Mouse (Mus musculus) bone marrow macrophage, adult 2 months (primary cell): ENCODE measurements around the gene Sec16a. TPM values are rescaled to one million over a fixed set of nuclear protein-coding genes. Genes with fewer than 3 reads are reported as not detected.
"Not testable (repeated sequence)": the region's sequence is repeated elsewhere in the genome, so short reads cannot be mapped to it uniquely, and the experiment has no call there.

ENCODE experiments used
- H3K27ac ChIP-seq: 2 replicates; pipeline ENCODE4 v1.5.1; 2012; ENCODE audit warnings: low read depth, low read length; ENCODE audit not compliant: insufficient read depth
- H3K4me1 ChIP-seq: 2 replicates; pipeline ENCODE4 v1.6.1; 2012; ENCODE audit warnings: low read length; ENCODE audit not compliant: control insufficient read depth, insufficient read depth
- H3K4me3 ChIP-seq: 2 replicates; pipeline ENCODE4 v1.5.1; 2012; ENCODE audit warnings: mild to moderate bottlenecking, low read length, moderate library complexity; ENCODE audit not compliant: insufficient read depth
- CTCF ChIP-seq: IDR thresholded peaks from 2 replicates; pipeline ENCODE4 v1.5.1; 2012; ENCODE audit warnings: low read depth, mild to moderate bottlenecking, low read length, moderate library complexity
- POLR2A ChIP-seq: IDR thresholded peaks from 2 replicates; pipeline ENCODE4 v1.6.1; 2012; ENCODE audit warnings: mild to moderate bottlenecking, low read depth, low read length, borderline replicate concordance
- polyA plus RNA-seq: library from polyadenylated mRNA; stranded (reverse); fragments of >200 nt; gene quantifications from 2 replicates; pipeline ENCODE4 v1.2.4, GENCODE M21; 2012; ENCODE audit not compliant: missing spikeins, insufficient read depth, insufficient read length

Gene Sec16a
- polyA plus RNA-seq, 1 experiment: 41.7 TPM

GRCm38 (mm10) chr2:26399647-26400046 is 45.4 kb downstream of the Sec16a start:
- TF ChIP-seq POLR2A: no peak
- TF ChIP-seq CTCF: no peak
- no peak overlapping the region for H3K27ac ChIP-seq
- no peak overlapping the region for H3K4me3 ChIP-seq
- H3K4me1 ChIP-seq: 0 out of 2 replicates have a peak, but pooled peaks cover 1% of the 10 kb centered on the region

- no peak overlapping the region for H3K27ac ChIP-seq
- H3K4me1 ChIP-seq: no peaks in the 10 kb centered on the region
- H3K4me3 ChIP-seq: no peak overlapping the region
- no peak for TF ChIP-seq CTCF
- no peak for TF ChIP-seq POLR2A
Observed at GRCm38 (mm10) chr2:26398978-26399377, 46.0 kb downstream of the Sec16a start.

- Histone ChIP-seq H3K4me1 (peaks cover 8% of the 10 kb centered on the region), H3K4me3 (no peak overlapping the region)
- TF ChIP-seq POLR2A (no peak), CTCF (no peak)
Observed at GRCm38 (mm10) chr2:26391617-26392016, 53.4 kb downstream of the Sec16a start.

GRCm38 (mm10) chr2:26390954-26391353 is 54.1 kb downstream of the Sec16a start:
- TF ChIP-seq CTCF: no peak
- no peak for TF ChIP-seq POLR2A
- Histone ChIP-seq H3K4me1 (peaks cover 8% of the 10 kb centered on the region), H3K27ac (no peak overlapping the region), H3K4me3 (no peak overlapping the region)

More at GRCm38 (mm10) chr2:26391617-26392016, 53.4 kb downstream of the Sec16a start:
- no peak overlapping the region for H3K27ac ChIP-seq

GRCm38 (mm10) chr2:26389154-26389690 is 55.8 kb downstream of the Sec16a start, which contains the start of the genes Entr1 and Pmpca:
Gene Entr1, minus strand, starts transcription at chr2:26389316.
Gene Pmpca, plus strand, starts transcription at chr2:26389339.
- no peak for TF ChIP-seq CTCF
- TF ChIP-seq POLR2A: peak; percentile 68; the same call in 1 of the 2 replicates
- H3K4me1 ChIP-seq: peaks cover 8% of the 10 kb centered on the region
- peak within 1 kb of the TSS; percentile 16; the same call in 1 of the 2 replicates for H3K27ac ChIP-seq
- H3K4me3 ChIP-seq: peak within 1 kb of the TSS; percentile 94

GRCm38 (mm10) chr2:26388682-26389153 is 56.3 kb downstream of the Sec16a start:
- Histone ChIP-seq H3K4me3 (peak overlapping the region; percentile 94), H3K27ac (no peak overlapping the region), H3K4me1 (peaks cover 8% of the 10 kb centered on the region)
- TF ChIP-seq POLR2A: no peak
- TF ChIP-seq CTCF: no peak

- H3K27ac ChIP-seq: no peak overlapping the region
- H3K4me3 ChIP-seq: 0 out of 2 replicates have a peak overlapping the region, but pooled peaks have one; percentile 11
- H3K4me1 ChIP-seq: peaks cover 8% of the 10 kb centered on the region
- TF ChIP-seq POLR2A (no peak), CTCF (no peak)
Observed at GRCm38 (mm10) chr2:26387713-26388112, 57.3 kb downstream of the Sec16a start.

- H3K27ac ChIP-seq, H3K4me1 ChIP-seq: not testable (repeated sequence)
- peak overlapping the region; percentile 73 for H3K4me3 ChIP-seq
Observed at GRCm38 (mm10) chr2:26380871-26381270, 64.1 kb downstream of the Sec16a start.

GRCm38 (mm10) chr2:26380131-26380771 is 64.8 kb downstream of the Sec16a start, which contains the start of gene Snapc4:
Gene Snapc4, minus strand, starts transcription at chr2:26380653.
- TF ChIP-seq POLR2A (no peak), CTCF (no peak)
- H3K4me3 ChIP-seq: peak within 1 kb of the TSS; percentile 73
- no peak within 1 kb of the TSS for H3K27ac ChIP-seq
- H3K4me1 ChIP-seq: 0 out of 2 replicates have a peak, but pooled peaks cover 2% of the 10 kb centered on the region

GRCm38 (mm10) chr2:26372396-26372795 is 72.6 kb downstream of the Sec16a start:
- Histone ChIP-seq H3K4me3 (no peak overlapping the region), H3K27ac (no peak overlapping the region)
- TF ChIP-seq POLR2A (no peak), CTCF (no peak)

GRCm38 (mm10) chr2:26368572-26368971 is 76.4 kb downstream of the Sec16a start:
- TF ChIP-seq CTCF: no peak
- Histone ChIP-seq H3K4me3 (no peak overlapping the region), H3K27ac (no peak overlapping the region), H3K4me1 (no peaks in the 10 kb centered on the region)

More at GRCm38 (mm10) chr2:26372396-26372795, 72.6 kb downstream of the Sec16a start:
- no peaks in the 10 kb centered on the region for H3K4me1 ChIP-seq
